Mouse (Mus musculus) bone marrow macrophage, adult 2 months (primary cell): ENCODE results near the gene Tuft1. TPM values are rescaled to one million over a fixed set of nuclear protein-coding genes. Genes with fewer than 3 reads are reported as not detected.
"Not testable (repeated sequence)": the region's sequence is repeated elsewhere in the genome, so short reads cannot be mapped to it uniquely, and the experiment has no call there.

Experiments
- H3K27ac ChIP-seq: 2 replicates; pipeline ENCODE4 v1.5.1; 2012; ENCODE audit warnings: low read depth, low read length; ENCODE audit not compliant: insufficient read depth
- H3K4me1 ChIP-seq: 2 replicates; pipeline ENCODE4 v1.6.1; 2012; ENCODE audit warnings: low read length; ENCODE audit not compliant: control insufficient read depth, insufficient read depth
- H3K4me3 ChIP-seq: 2 replicates; pipeline ENCODE4 v1.5.1; 2012; ENCODE audit warnings: mild to moderate bottlenecking, low read length, moderate library complexity; ENCODE audit not compliant: insufficient read depth
- CTCF ChIP-seq: IDR thresholded peaks from 2 replicates; pipeline ENCODE4 v1.5.1; 2012; ENCODE audit warnings: low read depth, mild to moderate bottlenecking, low read length, moderate library complexity
- POLR2A ChIP-seq: IDR thresholded peaks from 2 replicates; pipeline ENCODE4 v1.6.1; 2012; ENCODE audit warnings: mild to moderate bottlenecking, low read depth, low read length, borderline replicate concordance
- polyA plus RNA-seq: library from polyadenylated mRNA; stranded (reverse); fragments of >200 nt; gene quantifications from 2 replicates; pipeline ENCODE4 v1.2.4, GENCODE M21; 2012; ENCODE audit not compliant: missing spikeins, insufficient read depth, insufficient read length

Tuft1 gene
- polyA plus RNA-seq = 6.2 and 6.7 TPM in 2 replicates

- H3K4me1 ChIP-seq, H3K27ac ChIP-seq: not testable (repeated sequence)
- H3K4me3 ChIP-seq = peak within 1 kb of the TSS; percentile 68
Measured at GRCm38 (mm10) chr3:94658740-94659095, at the start of gene Tuft1. Gene Tuft1, minus strand, starts transcription at chr3:94658872.

DNA sequence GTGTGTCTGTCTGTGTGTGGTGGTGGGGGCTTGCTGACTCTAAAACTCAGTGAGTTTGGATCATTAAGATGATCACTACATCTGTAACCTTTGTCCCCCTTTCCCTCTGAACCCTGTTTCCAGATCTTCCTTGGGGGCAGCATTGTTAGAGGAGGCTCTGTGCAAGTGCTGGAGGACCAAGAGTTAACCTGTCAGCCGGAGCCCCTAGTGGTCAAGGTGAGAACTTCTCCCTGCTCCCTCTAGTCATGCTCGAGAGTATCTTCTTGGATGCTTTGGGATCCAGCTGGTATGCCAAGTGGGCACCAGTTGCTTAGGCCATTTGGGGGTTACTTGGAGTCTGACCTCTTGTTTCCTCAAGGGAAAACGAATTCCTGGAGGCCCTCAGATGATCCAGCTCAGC, 44.7 kb upstream of the Tuft1 start:
- H3K4me1 ChIP-seq, H3K4me3 ChIP-seq, H3K27ac ChIP-seq: not testable (repeated sequence)

GRCm38 (mm10) chr3:94702856-94703255, 44.2 kb upstream of the Tuft1 start:
- Histone ChIP-seq H3K4me3 (no peak overlapping the region), H3K4me1 (no peaks in the 10 kb centered on the region; the same call in 1 of the 2 replicates), H3K27ac (no peak overlapping the region)
- TF ChIP-seq CTCF = no peak
- TF ChIP-seq POLR2A = no peak

DNA sequence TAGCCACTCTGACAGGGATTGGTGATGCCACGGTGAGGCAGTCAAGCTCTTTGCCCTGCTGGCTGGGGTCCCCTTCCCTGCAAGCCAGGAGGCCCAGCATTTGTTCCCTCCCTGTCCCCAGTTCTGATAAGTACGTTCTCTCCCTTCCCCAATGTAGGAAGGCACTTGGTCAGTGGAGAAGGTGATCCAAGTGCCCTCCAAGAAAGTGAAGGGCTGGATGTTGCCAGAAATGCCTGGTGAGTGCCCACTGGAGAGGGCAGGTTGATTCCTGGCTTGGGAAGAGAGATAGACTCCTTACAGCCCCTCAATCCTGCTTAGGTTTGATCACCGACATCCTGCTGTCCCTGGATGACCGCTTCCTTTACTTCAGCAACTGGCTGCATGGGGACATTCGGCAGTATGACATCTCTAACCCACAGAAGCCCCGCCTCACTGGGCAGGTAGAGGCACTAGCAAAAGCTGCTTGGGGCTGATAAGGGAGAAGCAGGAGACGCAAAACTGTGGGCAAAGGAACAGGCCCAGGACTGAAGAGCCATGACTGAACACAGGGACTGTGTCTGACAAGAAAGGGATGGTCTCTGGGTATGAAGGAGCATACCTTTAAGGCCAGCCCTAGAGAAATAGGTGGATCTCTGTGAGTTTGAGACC, 43.6 kb upstream of the Tuft1 start:
- not testable (repeated sequence) for H3K27ac ChIP-seq, H3K4me1 ChIP-seq, H3K4me3 ChIP-seq

DNA sequence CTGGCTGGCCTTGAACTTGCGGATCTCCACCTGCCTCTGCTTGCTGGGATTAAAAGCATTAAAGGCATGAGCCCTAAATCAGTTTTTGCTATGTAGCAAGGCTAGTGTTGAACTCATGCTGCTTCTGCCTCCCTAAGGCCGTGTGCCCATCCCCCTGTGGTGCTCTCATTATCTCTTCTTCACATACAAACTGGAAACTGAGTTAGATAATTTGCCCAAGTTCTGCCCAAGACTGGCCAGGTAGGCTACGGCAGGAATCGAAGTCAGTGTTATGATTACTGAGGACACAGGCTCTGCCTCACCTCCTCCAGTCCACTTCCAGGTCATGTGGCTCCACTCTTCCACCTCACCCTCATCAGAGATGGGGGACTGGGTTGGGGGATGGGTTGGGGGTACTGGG, 37.6 kb upstream of the Tuft1 start:
- H3K4me3 ChIP-seq, H3K27ac ChIP-seq: not testable (repeated sequence)
- peaks cover 22% of the 10 kb centered on the region for H3K4me1 ChIP-seq

DNA sequence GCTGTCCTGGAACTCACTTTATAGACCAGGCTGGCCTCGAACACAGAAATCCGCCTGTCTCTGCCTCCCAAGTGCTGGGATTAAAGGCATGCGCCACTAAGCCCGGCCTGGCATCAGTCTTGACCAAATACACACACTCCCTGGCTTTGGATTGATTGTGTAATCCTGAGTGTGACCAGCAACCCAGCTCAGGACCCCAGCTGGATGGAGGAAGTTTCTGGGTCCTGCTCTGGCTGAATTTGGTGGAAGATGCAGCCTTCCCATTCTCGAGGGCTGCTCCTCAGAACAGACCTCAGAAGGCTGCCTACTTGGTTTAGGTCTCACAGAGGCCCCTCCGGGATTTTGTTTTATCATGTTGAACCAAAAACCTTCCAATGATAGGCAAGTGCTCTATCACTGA, 36.9 kb upstream of the Tuft1 start:
- not testable (repeated sequence) for H3K27ac ChIP-seq

DNA sequence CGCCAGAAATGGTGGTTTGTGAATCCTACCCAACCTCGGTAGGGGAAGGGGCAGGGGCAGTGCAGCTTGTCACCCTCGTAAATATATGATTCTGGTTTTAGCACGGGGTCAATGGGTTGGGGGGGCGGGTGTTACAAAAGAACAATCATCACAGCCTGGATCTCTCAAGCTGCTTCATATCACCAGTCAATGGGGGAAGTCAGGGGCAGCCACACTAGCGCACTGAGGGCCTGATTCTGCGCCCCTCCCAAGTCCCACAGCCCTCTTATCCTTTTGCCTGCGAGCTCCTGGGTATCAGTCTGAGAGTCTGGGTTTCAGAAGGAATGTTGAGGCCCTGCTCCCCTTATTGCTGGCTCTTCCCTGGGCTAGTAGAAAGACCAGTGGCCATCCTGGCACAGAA, 35.2 kb upstream of the Tuft1 start:
- H3K4me3 ChIP-seq, H3K27ac ChIP-seq: not testable (repeated sequence)
- peaks cover 25% of the 10 kb centered on the region for H3K4me1 ChIP-seq

More for the DNA sequence above, 36.9 kb upstream of the Tuft1 start:
- peaks cover 23% of the 10 kb centered on the region for H3K4me1 ChIP-seq
- H3K4me3 ChIP-seq = not testable (repeated sequence)

DNA sequence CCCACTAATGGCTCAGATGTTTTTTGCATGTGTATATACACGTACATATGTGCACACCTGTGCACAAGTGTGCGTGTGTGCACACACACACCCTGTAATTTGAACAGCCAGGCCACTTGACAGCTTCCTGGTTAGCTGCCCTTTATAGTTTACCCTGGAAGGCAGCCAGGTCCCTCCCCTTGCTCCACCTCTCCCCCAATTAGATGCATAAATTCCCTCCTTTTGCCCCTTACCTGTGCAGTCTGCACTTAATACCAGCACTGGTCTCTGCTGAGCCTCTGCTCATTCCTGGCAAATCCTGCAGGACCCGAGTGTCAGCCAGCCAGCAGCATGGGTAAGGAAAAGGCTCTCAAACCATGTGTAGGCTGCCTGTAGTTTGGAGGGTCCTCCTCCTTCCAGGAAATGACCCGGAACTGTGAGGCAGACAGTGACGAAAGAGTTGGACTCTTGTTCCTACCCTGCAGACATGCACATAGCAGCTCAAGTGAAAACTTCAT, 34.7 kb upstream of the Tuft1 start, which contains the start of gene Selenbp2:
Selenbp2 (plus strand) TSS at position 228 of the 497 bp plus-strand sequence.
- TF ChIP-seq CTCF (no peak), POLR2A (no peak)
- Histone ChIP-seq H3K27ac (no peak within 1 kb of the TSS), H3K4me1 (peaks cover 25% of the 10 kb centered on the region), H3K4me3 (no peak within 1 kb of the TSS)

DNA sequence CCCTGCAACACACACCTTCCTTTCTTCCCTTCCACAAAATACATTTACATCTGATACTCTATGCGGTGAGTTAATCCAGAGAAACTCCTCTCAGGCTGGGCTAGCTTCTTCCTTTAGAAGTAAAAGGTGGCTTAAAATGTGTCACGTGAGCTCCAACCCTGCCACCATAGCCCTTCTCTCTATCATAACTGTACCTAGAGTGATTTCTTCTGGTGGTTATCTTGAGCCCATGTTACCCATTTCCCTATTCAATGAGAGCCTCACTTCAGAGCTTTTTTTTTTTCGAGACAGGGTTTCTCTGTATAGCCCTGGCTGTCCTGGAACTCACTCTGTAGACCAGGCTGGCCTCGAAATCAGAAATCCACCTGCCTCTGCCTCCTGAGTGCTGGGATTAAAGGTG, 33.0 kb upstream of the Tuft1 start:
- not testable (repeated sequence) for H3K4me3 ChIP-seq, H3K27ac ChIP-seq
- peaks cover 21% of the 10 kb centered on the region for H3K4me1 ChIP-seq

GRCm38 (mm10) chr3:94690616-94691247, 32.1 kb upstream of the Tuft1 start:
- Histone ChIP-seq H3K27ac (no peak overlapping the region), H3K4me1 (peaks cover 14% of the 10 kb centered on the region), H3K4me3 (no peak overlapping the region)
- TF ChIP-seq CTCF = no peak
- no peak for TF ChIP-seq POLR2A

DNA sequence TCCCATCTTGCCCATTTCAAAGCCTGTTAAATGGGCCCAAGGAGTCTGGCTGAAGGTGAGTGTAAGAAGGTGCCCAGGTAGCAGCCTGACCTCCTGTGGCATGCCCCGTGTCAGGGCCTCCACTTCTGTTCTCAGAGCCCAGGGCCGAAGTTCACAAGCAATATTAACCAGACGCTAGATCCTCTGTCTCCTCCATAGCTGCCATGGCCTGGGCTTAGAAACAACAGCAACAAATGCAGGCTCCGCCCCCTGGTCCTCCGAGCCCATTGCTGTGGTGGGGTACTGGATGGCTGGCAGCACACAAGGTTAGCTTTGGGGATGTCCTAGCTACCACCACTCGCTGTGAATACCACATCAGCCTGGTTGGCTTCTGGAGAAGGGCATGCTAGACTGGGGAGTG, 31.5 kb upstream of the Tuft1 start:
- not testable (repeated sequence) for H3K27ac ChIP-seq, H3K4me3 ChIP-seq
- peaks cover 11% of the 10 kb centered on the region for H3K4me1 ChIP-seq

- H3K27ac ChIP-seq = peak overlapping the region; percentile 55; the same call in 1 of the 2 replicates
- not testable (repeated sequence) for H3K4me3 ChIP-seq, H3K4me1 ChIP-seq
Measured at GRCm38 (mm10) chr3:94689195-94689594, 30.5 kb upstream of the Tuft1 start.

DNA sequence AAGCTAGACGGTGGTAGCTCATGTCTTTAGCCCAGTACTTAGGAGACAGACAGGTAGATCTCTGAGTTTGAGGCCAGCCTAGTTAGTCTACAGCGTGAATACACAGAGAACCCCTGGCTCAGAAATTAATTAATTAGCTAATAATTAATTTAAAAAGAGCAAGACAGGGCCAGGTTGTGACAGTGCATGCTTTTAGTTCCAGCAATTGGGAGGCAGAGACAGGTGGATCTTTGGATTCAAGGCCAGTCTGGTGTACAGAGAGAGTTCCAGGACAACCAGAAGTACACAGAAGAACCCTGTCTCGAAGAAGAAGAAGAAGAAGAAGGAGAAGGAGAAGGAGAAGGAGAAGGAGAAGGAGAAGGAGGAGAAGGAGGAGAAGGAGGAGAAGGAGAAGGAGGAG, 30.0 kb upstream of the Tuft1 start:
- not testable (repeated sequence) for H3K4me1 ChIP-seq, H3K4me3 ChIP-seq, H3K27ac ChIP-seq

- not testable (repeated sequence) for H3K27ac ChIP-seq, H3K4me1 ChIP-seq, H3K4me3 ChIP-seq
Measured at GRCm38 (mm10) chr3:94685989-94686772, 27.5 kb upstream of the Tuft1 start.
